Mouse (Mus musculus) thymus, postnatal 10 days (tissue): ENCODE data around the gene Txndc9.
A peak's percentile ranks its signal among the peaks of the same experiment; 100 is the strongest.

ENCODE experiments used
- DNase-seq, 2 experiments: peaks; one replicate each; pipeline ENCODE4 v3.0.0; 2021; ENCODE audit warnings: low spot score in 2 of 2

Txndc9 gene

GRCm38 (mm10) chr1:37997867-37998266 is at the start of gene Txndc9, which contains the start of gene Eif5b:
Gene Txndc9, minus strand, starts transcription at chr1:37997893.
Gene Eif5b, plus strand, starts transcription at chr1:37998010.
- DNase-seq = peak; percentile 93

- DNase-seq = no peak
Measured at GRCm38 (mm10) chr1:38038898-38039297, 41.2 kb upstream of the Txndc9 start.

GRCm38 (mm10) chr1:38037375-38037774 is 39.7 kb upstream of the Txndc9 start:
- DNase-seq = no peak

GRCm38 (mm10) chr1:38035521-38035920 is 37.8 kb upstream of the Txndc9 start:
- DNase-seq = no peak

GRCm38 (mm10) chr1:38031391-38031790 is 33.7 kb upstream of the Txndc9 start:
- no peak for DNase-seq

GRCm38 (mm10) chr1:38027301-38027700 is 29.6 kb upstream of the Txndc9 start:
- DNase-seq = no peak

- no peak for DNase-seq
Measured at GRCm38 (mm10) chr1:38014551-38015203, 17.0 kb upstream of the Txndc9 start.

- no peak for DNase-seq
Measured at GRCm38 (mm10) chr1:38012509-38012908, 14.8 kb upstream of the Txndc9 start.

GRCm38 (mm10) chr1:38012104-38012503 is 14.4 kb upstream of the Txndc9 start:
- DNase-seq = no peak

GRCm38 (mm10) chr1:38011647-38012046 is 14.0 kb upstream of the Txndc9 start:
- DNase-seq = no peak

GRCm38 (mm10) chr1:38006741-38007140 is 9.0 kb upstream of the Txndc9 start:
- no peak for DNase-seq

GRCm38 (mm10) chr1:38003046-38003445 is 5.4 kb upstream of the Txndc9 start:
- DNase-seq = no peak

GRCm38 (mm10) chr1:38001956-38002355 is 4.3 kb upstream of the Txndc9 start:
- DNase-seq = no peak

- no peak for DNase-seq
Measured at GRCm38 (mm10) chr1:38000844-38001243, 3.2 kb upstream of the Txndc9 start.

- DNase-seq = no peak
Measured at GRCm38 (mm10) chr1:37999552-37999951, 1.9 kb upstream of the Txndc9 start.

GRCm38 (mm10) chr1:37998371-37999199 is 892 bp upstream of the Txndc9 start:
- DNase-seq = no peak

GRCm38 (mm10) chr1:37996877-37997484 is 712 bp downstream of the Txndc9 start:
- DNase-seq = peak; percentile 94 to 99

- DNase-seq = no peak
Measured at GRCm38 (mm10) chr1:37996226-37996625, 1.5 kb downstream of the Txndc9 start.

GRCm38 (mm10) chr1:37987856-37988255 is 9.8 kb downstream of the Txndc9 start:
- DNase-seq = no peak

- DNase-seq = peak in 1 of 2 experiments; percentile 9
Measured at GRCm38 (mm10) chr1:37985764-37986323, 11.8 kb downstream of the Txndc9 start.

GRCm38 (mm10) chr1:37984326-37984725 is 13.4 kb downstream of the Txndc9 start:
- no peak for DNase-seq

GRCm38 (mm10) chr1:37977303-37977702 is 20.4 kb downstream of the Txndc9 start:
- no peak for DNase-seq
